14 mouse cellular contexts compared by ENCODE assay signal in the genomic region with DNA sequence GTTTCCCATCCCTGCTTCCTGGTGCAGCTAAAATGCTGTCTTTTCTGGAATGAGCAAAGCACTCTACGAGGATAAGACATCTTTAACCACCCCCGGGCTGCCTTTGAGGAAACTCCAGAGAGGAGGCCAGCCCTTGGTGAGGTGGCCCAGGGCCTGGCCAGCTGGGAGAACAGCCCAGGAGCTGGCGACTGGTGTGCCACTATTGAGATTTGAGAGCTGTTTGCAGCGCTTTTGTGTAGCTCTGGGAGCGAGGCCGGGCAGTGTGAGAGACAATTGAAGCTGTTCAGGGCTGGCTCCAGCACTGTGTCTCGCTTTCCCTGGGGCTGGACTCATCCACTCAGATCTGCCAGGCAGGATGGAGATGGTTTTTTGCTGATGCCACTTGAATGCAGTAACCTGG. TPM values are rescaled to one million over a fixed set of nuclear protein-coding genes. Genes with fewer than 3 reads are reported as not detected.
A peak's percentile ranks its signal among the peaks of the same experiment; 100 is the strongest.
DNase-seq lines count a peak whose midpoint lies in the region; ATAC-seq lines count a peak whose summit lies in the region.
"Had no signal": no experiment of that assay in that cellular context is flagged by ENCODE, and none has a peak within 500 bp of the region (broad histone marks: within the 10 kb centered on the region; RNA-seq: fewer than 3 reads in every experiment).

No protein-coding gene starts in this region.

- H3K4me1 ChIP-seq in hindbrain, embryonic 16.5 days (ENCODE audit: control insufficient read depth, insufficient read depth, low read depth, low read length) = peaks cover 5% of the 10 kb centered on the region; the same call in 1 of the 2 replicates
- peaks cover 72% of the 10 kb centered on the region for H3K4me1 ChIP-seq in midbrain, embryonic 10.5 days
- H3K4me1 ChIP-seq: embryonic facial prominence, embryonic 12.5 days had no signal

- intact Hi-C loops in heart, postnatal 14 days (cut with DNase I) = no loop called here
- intact Hi-C loops in heart, postnatal 36 days (cut with DNase I) = no loop called here

- peak overlapping the region; percentile 39 for H3K9ac ChIP-seq in hindbrain, embryonic 16.5 days (ENCODE audit: low read depth, low read length)
- H3K9ac ChIP-seq: embryonic facial prominence, embryonic 12.5 days; limb, embryonic 13.5 days had no signal

- H3K27me3 ChIP-seq in hindbrain, embryonic 16.5 days (replicated peaks; ENCODE audit: control insufficient read depth, insufficient read depth, low read length) = no peaks in the 10 kb centered on the region
- no peaks in the 10 kb centered on the region for H3K27me3 ChIP-seq in midbrain, embryonic 10.5 days (ENCODE audit: low read depth, poor library complexity, severe bottlenecking)
- H3K27me3 ChIP-seq: embryonic facial prominence, embryonic 12.5 days; limb, embryonic 13.5 days had no signal

- H3K9me3 ChIP-seq in hindbrain, embryonic 16.5 days (ENCODE audit: control insufficient read depth, low read length) = no peaks in the 10 kb centered on the region
- H3K9me3 ChIP-seq in midbrain, embryonic 10.5 days (replicated peaks) = no peaks in the 10 kb centered on the region
- H3K9me3 ChIP-seq: embryonic facial prominence, embryonic 12.5 days; limb, embryonic 13.5 days had no signal

- DNase-seq in heart, adult 11 months = peak; percentile 74
- DNase-seq in heart, postnatal 14 days = no peak
- peak; percentile 51 for DNase-seq in midbrain, embryonic 10.5 days (ENCODE audit: low spot score)
- DNase-seq in right cerebral cortex, postnatal 25 days = peak; percentile 56
- no peak for DNase-seq in heart, postnatal 36 days
- DNase-seq in ovary, postnatal 10 days (ENCODE audit: low spot score) = no peak
- DNase-seq in lung, postnatal 36 days = no peak
- DNase-seq: B cell, adult 2 months; heart, adult 18-20 months; lung, postnatal 10 days had no signal

- H3K4me2 ChIP-seq in hindbrain, embryonic 16.5 days (ENCODE audit: low read length) = no peak overlapping the region
- H3K4me2 ChIP-seq: embryonic facial prominence, embryonic 12.5 days; limb, embryonic 13.5 days had no signal

- 28% methylated on average over 7 of the region's 7 CpGs for WGBS in hindbrain, embryonic 16.5 days
- 22% methylated on average over 7 of the region's 7 CpGs for WGBS in midbrain, embryonic 10.5 days

- H3K4me3 ChIP-seq in hindbrain, embryonic 16.5 days (ENCODE audit: low read length) = no peak overlapping the region
- H3K4me3 ChIP-seq in midbrain, embryonic 10.5 days = peak overlapping the region; percentile 4; the same call in 1 of the 2 replicates
- H3K4me3 ChIP-seq: embryonic facial prominence, embryonic 12.5 days; limb, embryonic 13.5 days had no signal

- ATAC-seq in hindbrain, embryonic 16.5 days = peak; percentile 79
- ATAC-seq: intestine, embryonic 16.5 days had no signal

- no peaks in the 10 kb centered on the region for H3K36me3 ChIP-seq in hindbrain, embryonic 16.5 days (ENCODE audit: control insufficient read depth, insufficient read depth, low read length)
- H3K36me3 ChIP-seq in midbrain, embryonic 10.5 days = peaks cover 26% of the 10 kb centered on the region
- H3K36me3 ChIP-seq: embryonic facial prominence, embryonic 12.5 days; limb, embryonic 13.5 days had no signal

- peak overlapping the region; percentile 55 for H3K27ac ChIP-seq in hindbrain, embryonic 16.5 days (ENCODE audit: low read depth, low read length)
- H3K27ac ChIP-seq in midbrain, embryonic 10.5 days (replicated peaks) = peak overlapping the region; percentile 88
- H3K27ac ChIP-seq: embryonic facial prominence, embryonic 12.5 days; limb, embryonic 13.5 days had no signal

RNA-seq across cellular contexts. Expression of a gene that starts 40.4 kb away (rescaled TPM):
- total RNA-seq in heart, postnatal 14 days (2021) = under 1 TPM; 0.96 to 1.00 TPM
- polyA plus RNA-seq in hindbrain, embryonic 16.5 days (2015; fragmentation: Nextera tagmentation; extraction: Ambion mirVana) = 15.1 and 18.3 TPM in 2 replicates
- polyA plus RNA-seq in midbrain, embryonic 10.5 days (2016; fragmentation: Nextera tagmentation; extraction: Ambion mirVana) = 59.1 and 72.3 TPM in 2 replicates
- total RNA-seq in heart, postnatal 36 days (2021) = 1 to 10 TPM in 1 of 2 experiments, under 1 TPM in 1; 0.83 to 1.7 TPM

Comparison
In these comparisons a context has a peak if more than half of its experiments do, and no peak if none do; other contexts are left out.
1. DNase-seq: peak in heart, adult 11 months (single experiment), midbrain, embryonic 10.5 days (single experiment) and right cerebral cortex, postnatal 25 days (single experiment); none in heart, postnatal 14 days (0 of 2), heart, postnatal 36 days (0 of 2), ovary, postnatal 10 days (single experiment) and lung, postnatal 36 days (single experiment).